Mouse (Mus musculus) stomach, postnatal 0 days (tissue): ENCODE results near the gene Prpf19.

Source experiments
- CTCF ChIP-seq: IDR thresholded peaks from 2 replicates; pipeline ENCODE4 v1.5.1; 2016; ENCODE audit warnings: antibody characterized with exemption, low read depth, mild to moderate bottlenecking, moderate library complexity
- EP300 ChIP-seq: optimal IDR thresholded peaks from 2 replicates; pipeline ENCODE3; 2016; ENCODE audit warnings: antibody characterized with exemption

DNA sequence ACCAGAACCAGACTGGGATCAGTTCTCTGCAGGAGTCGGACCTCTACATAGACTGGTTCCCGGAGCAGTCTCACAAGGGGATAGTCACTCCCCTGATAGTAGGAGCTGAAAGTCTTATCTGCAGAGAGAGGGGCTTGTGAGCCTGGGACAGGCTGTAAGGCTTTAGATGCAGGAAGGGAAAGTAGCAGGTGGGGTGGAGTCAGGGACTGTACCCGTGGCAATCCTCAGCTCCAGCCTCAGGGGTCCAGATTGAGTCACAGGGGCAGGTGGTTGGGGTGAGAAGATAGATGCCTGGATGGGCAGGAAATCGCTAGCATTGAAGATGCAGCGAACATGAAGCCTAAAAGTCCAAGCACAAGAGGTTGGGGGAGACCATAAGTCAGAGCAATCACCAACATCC, 21.5 kb downstream of the Prpf19 start:
- TF ChIP-seq CTCF (no peak), EP300 (no peak)
